Mouse (Mus musculus) left cerebral cortex, postnatal 14 days (tissue): Measurements from ENCODE around the gene AC109138.7. TPM values are rescaled to one million over a fixed set of nuclear protein-coding genes. Genes with fewer than 3 reads are reported as not detected.
A peak's percentile ranks its signal among the peaks of the same experiment; 100 is the strongest.

ENCODE experiments used
- DNase-seq, 2 experiments: peaks; one replicate each; pipeline ENCODE4 v3.0.0; 2021 to 2022; ENCODE audit warnings: low spot score in 2 of 2, mixed read lengths in 1 of 2
- intact Hi-C: fragments of 180-260 bp; cut with DNase I; formaldehyde crosslinking; loops from one replicate; pipeline ENCODE4 v1.15.1; 2025
- total RNA-seq, 2 experiments: library from RNA; stranded (reverse); gene quantifications; 2 replicates each; pipeline ENCODE4 v1.2.3; 2021

AC109138.7 gene
- total RNA-seq, 2 experiments from 2014 or later, result not detected

GRCm38 (mm10) chr19:4214771-4215450 lies 754 bp downstream of the AC109138.7 start:
- intact Hi-C loops, result no loop called here
- DNase-seq, result no peak

GRCm38 (mm10) chr19:4215451-4215840 lies 1.3 kb downstream of the AC109138.7 start:
- intact Hi-C loops, result no loop called here
- no peak for DNase-seq

- DNase-seq, result peak in 1 of 2 experiments; percentile 51
These were observed 2.0 kb downstream of the AC109138.7 start for GRCm38 (mm10) chr19:4216041-4216685.

GRCm38 (mm10) chr19:4217140-4217539 lies 3.0 kb downstream of the AC109138.7 start:
- DNase-seq, result no peak
- intact Hi-C loops, result no loop called here

More at GRCm38 (mm10) chr19:4216041-4216685, 2.0 kb downstream of the AC109138.7 start:
- intact Hi-C loops, result no loop called here

GRCm38 (mm10) chr19:4217855-4218254 lies 3.7 kb downstream of the AC109138.7 start:
- DNase-seq, result no peak
- intact Hi-C loops, result no loop called here

GRCm38 (mm10) chr19:4218293-4218692 lies 4.1 kb downstream of the AC109138.7 start:
- intact Hi-C loops, result no loop called here
- no peak for DNase-seq

- intact Hi-C loops, result no loop called here
- DNase-seq, result no peak
These were observed 4.6 kb downstream of the AC109138.7 start for GRCm38 (mm10) chr19:4218784-4219183.

- intact Hi-C loops, result no loop called here
These were observed 5.8 kb downstream of the AC109138.7 start for GRCm38 (mm10) chr19:4219943-4220342.

GRCm38 (mm10) chr19:4220416-4220815 lies 6.3 kb downstream of the AC109138.7 start:
- no peak for DNase-seq
- intact Hi-C loops, result no loop called here

More at GRCm38 (mm10) chr19:4219943-4220342, 5.8 kb downstream of the AC109138.7 start:
- DNase-seq, result no peak

- DNase-seq, result no peak
- intact Hi-C loops, result no loop called here
These were observed 7.0 kb downstream of the AC109138.7 start for GRCm38 (mm10) chr19:4220957-4221743.

GRCm38 (mm10) chr19:4222165-4222564 lies 8.0 kb downstream of the AC109138.7 start:
- intact Hi-C loops, result no loop called here
- DNase-seq, result no peak

GRCm38 (mm10) chr19:4226779-4227178 lies 12.6 kb downstream of the AC109138.7 start:
- intact Hi-C loops, result loop anchor here (5.0 kb wide), 2 partner anchors 54 to 209 kb away; no protein-coding TSS in a partner anchor
- no peak for DNase-seq

- no peak for DNase-seq
- intact Hi-C loops, result loop anchor here (5.0 kb wide), 2 partner anchors 55 to 210 kb away; no protein-coding TSS in a partner anchor
These were observed 13.3 kb downstream of the AC109138.7 start for GRCm38 (mm10) chr19:4227446-4227845.

- intact Hi-C loops, result loop anchor here (2.0 to 5.0 kb wide), 4 partner anchors 21 to 211 kb away; partner anchors contain the start of gene Pitpnm1
These were observed 13.9 kb downstream of the AC109138.7 start for GRCm38 (mm10) chr19:4227894-4228678.

GRCm38 (mm10) chr19:4228891-4229290 lies 14.7 kb downstream of the AC109138.7 start:
- intact Hi-C loops, result loop anchor here (2.0 to 5.0 kb wide), 4 partner anchors 22 to 212 kb away; partner anchors contain the start of gene Pitpnm1
- DNase-seq, result no peak

More at GRCm38 (mm10) chr19:4227894-4228678, 13.9 kb downstream of the AC109138.7 start:
- DNase-seq, result peak; percentile 75 to 81

GRCm38 (mm10) chr19:4229451-4230076 lies 15.4 kb downstream of the AC109138.7 start:
- no peak for DNase-seq
- intact Hi-C loops, result loop anchor here (2.0 to 5.0 kb wide), 4 partner anchors 23 to 212 kb away; partner anchors contain the start of gene Pitpnm1

- DNase-seq, result no peak
- intact Hi-C loops, result no loop called here
These were observed 16.3 kb downstream of the AC109138.7 start for GRCm38 (mm10) chr19:4230415-4230814.
